Mouse (Mus musculus) gastrocnemius, postnatal 36 days (tissue): ENCODE results near the gene Slc52a3. TPM values are rescaled to one million over a fixed set of nuclear protein-coding genes. Genes with fewer than 3 reads are reported as not detected.
"Not testable (repeated sequence)": the region's sequence is repeated elsewhere in the genome, so short reads cannot be mapped to it uniquely, and the experiment has no call there.

Source experiments
- DNase-seq, 2 experiments: peaks; one replicate each; pipeline ENCODE4 v3.0.0; 2022
- intact Hi-C: fragments of 180-260 bp; cut with DNase I; formaldehyde crosslinking; loops from one replicate; pipeline ENCODE4 v1.15.1; 2025
- total RNA-seq, 2 experiments: library from RNA; stranded (reverse); gene quantifications; 2 replicates each; pipeline ENCODE4 v1.2.3; 2021

Gene Slc52a3
- total RNA-seq, 2 experiments from 2014 or later, result 0.36 to 0.91 TPM

- DNase-seq, result no peak
- intact Hi-C loops, result no loop called here
Observed at GRCm38 (mm10) chr2:151972880-151973594, 23.3 kb upstream of the Slc52a3 start.

GRCm38 (mm10) chr2:151973595-151974562 is 22.4 kb upstream of the Slc52a3 start:
- intact Hi-C loops, result no loop called here
- no peak for DNase-seq

GRCm38 (mm10) chr2:151975295-151975694 is 21.0 kb upstream of the Slc52a3 start:
- DNase-seq, result no peak
- intact Hi-C loops, result no loop called here

- intact Hi-C loops, result no loop called here
Observed at GRCm38 (mm10) chr2:151976067-151976466, 20.2 kb upstream of the Slc52a3 start.

GRCm38 (mm10) chr2:151977689-151978440 is 18.4 kb upstream of the Slc52a3 start:
- peak; percentile 72 to 77 for DNase-seq
- intact Hi-C loops, result no loop called here

More at GRCm38 (mm10) chr2:151976067-151976466, 20.2 kb upstream of the Slc52a3 start:
- DNase-seq, result no peak

GRCm38 (mm10) chr2:151978494-151978893 is 17.8 kb upstream of the Slc52a3 start:
- intact Hi-C loops, result no loop called here

GRCm38 (mm10) chr2:151979470-151980354 is 16.6 kb upstream of the Slc52a3 start, which contains the start of gene Fam110a:
Gene Fam110a, minus strand, starts transcription at chr2:151980219.
- DNase-seq, result peak; percentile 84 to 91
- intact Hi-C loops, result no loop called here

More at GRCm38 (mm10) chr2:151978494-151978893, 17.8 kb upstream of the Slc52a3 start:
- DNase-seq, result no peak

GRCm38 (mm10) chr2:151980355-151980693 is 16.0 kb upstream of the Slc52a3 start:
- intact Hi-C loops, result no loop called here
- DNase-seq, result no peak

- DNase-seq, result no peak
- intact Hi-C loops, result no loop called here
Observed at GRCm38 (mm10) chr2:151981268-151981667, 15.0 kb upstream of the Slc52a3 start.

GRCm38 (mm10) chr2:151982476-151982875 is 13.8 kb upstream of the Slc52a3 start:
- no peak for DNase-seq
- intact Hi-C loops, result no loop called here

- intact Hi-C loops, result no loop called here
Observed at GRCm38 (mm10) chr2:151984019-151984418, 12.3 kb upstream of the Slc52a3 start.

GRCm38 (mm10) chr2:151985426-151986172 is 10.7 kb upstream of the Slc52a3 start:
- DNase-seq, result no peak
- intact Hi-C loops, result no loop called here

More at GRCm38 (mm10) chr2:151984019-151984418, 12.3 kb upstream of the Slc52a3 start:
- DNase-seq, result no peak

GRCm38 (mm10) chr2:151986958-151987357 is 9.4 kb upstream of the Slc52a3 start:
- DNase-seq, result no peak
- intact Hi-C loops, result no loop called here

GRCm38 (mm10) chr2:151988978-151989377 is 7.3 kb upstream of the Slc52a3 start:
- no peak for DNase-seq
- intact Hi-C loops, result no loop called here

- intact Hi-C loops, result no loop called here
- DNase-seq, result no peak
Observed at GRCm38 (mm10) chr2:151990985-151991394, 5.3 kb upstream of the Slc52a3 start.

GRCm38 (mm10) chr2:151991446-151991845 is 4.9 kb upstream of the Slc52a3 start:
- no peak for DNase-seq
- intact Hi-C loops, result no loop called here

- intact Hi-C loops, result loop anchor here (1.0 to 2.0 kb wide), 3 partner anchors 52 to 118 kb away; no protein-coding TSS in a partner anchor
- peak; percentile 75 to 76 for DNase-seq
Observed at GRCm38 (mm10) chr2:151994350-151995122, 1.8 kb upstream of the Slc52a3 start.

GRCm38 (mm10) chr2:151997190-151997575 is 872 bp downstream of the Slc52a3 start:
- intact Hi-C loops, DNase-seq: not testable (repeated sequence)
